Mouse (Mus musculus) MEL (cell line): ENCODE results near the gene Ppp2r2c. TPM values are rescaled to one million over a fixed set of nuclear protein-coding genes. Genes with fewer than 3 reads are reported as not detected.

Experiments
- DNase-seq: peaks from one replicate; pipeline ENCODE4 v3.0.0; 2011; ENCODE audit warnings: low read depth, low spot score
- H3K27ac ChIP-seq: 2 replicates; pipeline ENCODE4 v1.5.1; 2012; ENCODE audit warnings: low read depth, mild to moderate bottlenecking, control low read depth, low read length, moderate library complexity; ENCODE audit not compliant: control insufficient read depth
- H3K27me3 ChIP-seq, 2 experiments: fragments of 150-350 bp in 1 of 2; sonication (generic) in 1 of 2; 2 replicates each; pipeline ENCODE4 v1.6.1; 2012; ENCODE audit warnings: low read length in 2 of 2, mild to moderate bottlenecking in 2 of 2, improper control_type of control experiment in 1 of 2, moderate library complexity in 1 of 2; ENCODE audit not compliant: insufficient read depth in 2 of 2, control insufficient read depth in 1 of 2
- H3K36me3 ChIP-seq, 2 experiments: 2 replicates each; pipeline ENCODE4 v1.6.1; 2012 to 2014; ENCODE audit warnings: low read length in 2 of 2, improper control_type of control experiment in 1 of 2, inconsistent platforms in 1 of 2, mild to moderate bottlenecking in 1 of 2; ENCODE audit not compliant: insufficient read depth in 2 of 2, control insufficient read depth in 1 of 2
- H3K4me1 ChIP-seq, 2 experiments: fragments of 150-350 bp in 1 of 2; sonication (generic) in 1 of 2; 2 replicates each; pipeline ENCODE4 v1.6.1; 2012; ENCODE audit warnings: low read length in 2 of 2, improper control_type of control experiment in 1 of 2, mild to moderate bottlenecking in 1 of 2; ENCODE audit not compliant: insufficient read depth in 2 of 2, control insufficient read depth in 1 of 2
- H3K4me3 ChIP-seq, 2 experiments: fragments of 150-350 bp in 1 of 2; sonication (generic) in 1 of 2; 2 replicates each; pipeline ENCODE4 v1.5.1; 2012; ENCODE audit warnings: low read depth in 2 of 2, low read length in 2 of 2, mild to moderate bottlenecking in 2 of 2, moderate library complexity in 2 of 2, control low read depth in 1 of 2, improper control_type of control experiment in 1 of 2; ENCODE audit not compliant: control insufficient read depth in 1 of 2, insufficient read depth in 1 of 2
- H3K79me2 ChIP-seq: 2 replicates; pipeline ENCODE4 v1.6.1; 2012; ENCODE audit warnings: mild to moderate bottlenecking, low read length, moderate library complexity; ENCODE audit not compliant: control insufficient read depth, poor library complexity, insufficient read depth
- H3K9ac ChIP-seq: 2 replicates; pipeline ENCODE4 v1.6.1; 2012; ENCODE audit warnings: low read depth, mild to moderate bottlenecking, control low read depth, low read length, moderate library complexity; ENCODE audit not compliant: control insufficient read depth, poor library complexity, severe bottlenecking
- H3K9me3 ChIP-seq: fragments of 150-350 bp; sonication (generic); replicated peaks from 2 replicates; pipeline ENCODE4 v1.6.1; 2012; ENCODE audit warnings: mild to moderate bottlenecking, low read length, improper control_type of control experiment, moderate library complexity; ENCODE audit not compliant: insufficient read depth
- BHLHE40 ChIP-seq: IDR thresholded peaks from 2 replicates; pipeline ENCODE4 v1.6.1; 2012; ENCODE audit warnings: low read depth, mild to moderate bottlenecking, inconsistent platforms, low read length, improper control_type of control experiment, borderline replicate concordance
- CHD1 ChIP-seq: IDR thresholded peaks from 2 replicates; pipeline ENCODE4 v1.6.1; 2012; ENCODE audit warnings: low read depth, mild to moderate bottlenecking, inconsistent platforms, low read length, improper control_type of control experiment
- CHD2 ChIP-seq: IDR thresholded peaks from 2 replicates; pipeline ENCODE4 v1.6.1; 2011; ENCODE audit warnings: low read length, improper control_type of control experiment
- CTCF ChIP-seq, 3 experiments: IDR thresholded peaks in 2 of 3; conservative IDR thresholded peaks in 1 of 3; 2 replicates each; pipeline ENCODE4 v1.5.1; 2011 to 2012; ENCODE audit warnings: low read length in 3 of 3, low read depth in 2 of 3, mild to moderate bottlenecking in 2 of 3, improper control_type of control experiment in 1 of 3, inconsistent platforms in 1 of 3, mixed read lengths in 1 of 3, moderate library complexity in 1 of 3; ENCODE audit not compliant: control insufficient read depth in 1 of 3, insufficient read depth in 1 of 3, poor library complexity in 1 of 3, severe bottlenecking in 1 of 3
- E2F4 ChIP-seq: IDR thresholded peaks from 2 replicates; pipeline ENCODE4 v1.6.1; 2011; ENCODE audit warnings: low read depth, low read length, improper control_type of control experiment, borderline replicate concordance
- ELF1 ChIP-seq: IDR thresholded peaks from 2 replicates; pipeline ENCODE4 v1.6.1; 2014; ENCODE audit warnings: low read depth, mild to moderate bottlenecking, inconsistent platforms, low read length, improper control_type of control experiment, moderate library complexity
- EP300 ChIP-seq, 2 experiments: IDR thresholded peaks; 2 replicates each; pipeline ENCODE4 v1.6.1; 2011; ENCODE audit warnings: improper control_type of control experiment in 2 of 2, low read length in 2 of 2, low read depth in 1 of 2, mild to moderate bottlenecking in 1 of 2
- ETS1 ChIP-seq: IDR thresholded peaks from 2 replicates; pipeline ENCODE4 v1.6.1; 2012; ENCODE audit warnings: low read depth, mild to moderate bottlenecking, inconsistent platforms, low read length, improper control_type of control experiment, moderate library complexity
- GABPA ChIP-seq: IDR thresholded peaks from 2 replicates; pipeline ENCODE4 v1.6.1; 2012; ENCODE audit warnings: low read depth, mild to moderate bottlenecking, inconsistent platforms, low read length, improper control_type of control experiment, moderate library complexity
- GATA1 ChIP-seq: IDR thresholded peaks from 2 replicates; pipeline ENCODE4 v1.6.1; 2011; ENCODE audit warnings: low read depth, low read length, improper control_type of control experiment
- HCFC1 ChIP-seq: IDR thresholded peaks from 2 replicates; pipeline ENCODE4 v1.6.1; 2012; ENCODE audit warnings: low read depth, mild to moderate bottlenecking, inconsistent platforms, low read length, improper control_type of control experiment, moderate library complexity
- JUND ChIP-seq: IDR thresholded peaks from 2 replicates; pipeline ENCODE4 v1.6.1; 2011; ENCODE audit warnings: low read depth, mild to moderate bottlenecking, improper control_type of control experiment, low read length
- KAT2A ChIP-seq: conservative IDR thresholded peaks from 2 replicates; pipeline ENCODE4 v1.6.1; 2012; ENCODE audit warnings: low read depth, low read length, improper control_type of control experiment, inconsistent platforms
- MAFK ChIP-seq: IDR thresholded peaks from 2 replicates; pipeline ENCODE4 v1.6.1; 2011; ENCODE audit warnings: low read depth, mild to moderate bottlenecking, low read length, improper control_type of control experiment, borderline replicate concordance
- MAX ChIP-seq: IDR thresholded peaks from 2 replicates; pipeline ENCODE4 v1.6.1; 2011; ENCODE audit warnings: low read length, improper control_type of control experiment
- MAZ ChIP-seq: IDR thresholded peaks from 2 replicates; pipeline ENCODE4 v1.6.1; 2012; ENCODE audit warnings: low read depth, mild to moderate bottlenecking, inconsistent platforms, low read length, improper control_type of control experiment
- MEF2A ChIP-seq: IDR thresholded peaks from 2 replicates; pipeline ENCODE4 v1.6.1; 2014; ENCODE audit warnings: low read depth, mild to moderate bottlenecking, inconsistent platforms, low read length, improper control_type of control experiment; ENCODE audit not compliant: poor library complexity, insufficient replicate concordance, severe bottlenecking; ENCODE audit errors: extremely low read depth
- MXI1 ChIP-seq: IDR thresholded peaks from 2 replicates; pipeline ENCODE4 v1.6.1; 2011; ENCODE audit warnings: mild to moderate bottlenecking, low read depth, low read length, improper control_type of control experiment
- MYB ChIP-seq: IDR thresholded peaks from 2 replicates; pipeline ENCODE4 v1.6.1; 2011; ENCODE audit warnings: mild to moderate bottlenecking, low read depth, low read length, improper control_type of control experiment
- MYC ChIP-seq: IDR thresholded peaks from 2 replicates; pipeline ENCODE4 v1.6.1; 2011; ENCODE audit warnings: low read depth, mild to moderate bottlenecking, low read length, improper control_type of control experiment, moderate library complexity
- NELFE ChIP-seq: IDR thresholded peaks from 2 replicates; pipeline ENCODE4 v1.6.1; 2011; ENCODE audit warnings: low read depth, low read length, improper control_type of control experiment
- NRF1 ChIP-seq: IDR thresholded peaks from 2 replicates; pipeline ENCODE4 v1.6.1; 2014; ENCODE audit warnings: low read depth, mild to moderate bottlenecking, inconsistent platforms, low read length, improper control_type of control experiment, moderate library complexity; ENCODE audit not compliant: poor library complexity, insufficient read depth, severe bottlenecking
- POLR2A ChIP-seq, 2 experiments: IDR thresholded peaks; 2 replicates each; pipeline ENCODE4 v1.6.1; 2011 to 2012; ENCODE audit warnings: low read length in 2 of 2, mild to moderate bottlenecking in 2 of 2, control low read depth in 1 of 2, improper control_type of control experiment in 1 of 2, low read depth in 1 of 2, moderate library complexity in 1 of 2; ENCODE audit not compliant: control insufficient read depth in 1 of 2, insufficient read depth in 1 of 2, poor library complexity in 1 of 2
- POLR2AphosphoS2 ChIP-seq: IDR thresholded peaks from 2 replicates; pipeline ENCODE4 v1.6.1; 2011; ENCODE audit warnings: low read length, improper control_type of control experiment
- POLR2AphosphoS5 ChIP-seq: IDR thresholded peaks from 2 replicates; pipeline ENCODE4 v1.6.1; 2012; ENCODE audit warnings: low read depth, borderline replicate concordance, mild to moderate bottlenecking, inconsistent platforms, low read length, moderate library complexity, mixed read lengths
- RAD21 ChIP-seq: IDR thresholded peaks from 2 replicates; pipeline ENCODE4 v1.6.1; 2011; ENCODE audit warnings: mild to moderate bottlenecking, low read depth, low read length, improper control_type of control experiment
- RCOR1 ChIP-seq: IDR thresholded peaks from 2 replicates; pipeline ENCODE4 v1.6.1; 2012; ENCODE audit warnings: low read depth, mild to moderate bottlenecking, inconsistent platforms, low read length, improper control_type of control experiment
- SMC3 ChIP-seq: IDR thresholded peaks from 2 replicates; pipeline ENCODE4 v1.6.1; 2011; ENCODE audit warnings: low read depth, low read length, improper control_type of control experiment
- TAL1 ChIP-seq: IDR thresholded peaks from 2 replicates; pipeline ENCODE4 v1.6.1; 2012; ENCODE audit warnings: mild to moderate bottlenecking, inconsistent platforms, low read length, moderate library complexity, mixed read lengths
- TBP ChIP-seq: IDR thresholded peaks from 2 replicates; pipeline ENCODE4 v1.8.0; 2011; ENCODE audit warnings: low read depth, low read length, improper control_type of control experiment
- TCF12 ChIP-seq: IDR thresholded peaks from 2 replicates; pipeline ENCODE4 v1.6.1; 2014; ENCODE audit warnings: low read depth, mild to moderate bottlenecking, inconsistent platforms, low read length, improper control_type of control experiment, moderate library complexity
- UBTF ChIP-seq: IDR thresholded peaks from 2 replicates; pipeline ENCODE4 v1.6.1; 2012; ENCODE audit warnings: low read depth, mild to moderate bottlenecking, inconsistent platforms, low read length, improper control_type of control experiment, moderate library complexity, borderline replicate concordance; ENCODE audit not compliant: insufficient read depth
- USF1 ChIP-seq: IDR thresholded peaks from 2 replicates; pipeline ENCODE4 v1.6.1; 2014; ENCODE audit warnings: low read depth, mild to moderate bottlenecking, inconsistent platforms, low read length, improper control_type of control experiment, moderate library complexity
- USF2 ChIP-seq, 2 experiments: IDR thresholded peaks; 2 replicates each; pipeline ENCODE4 v1.6.1; 2011 to 2012; ENCODE audit warnings: improper control_type of control experiment in 2 of 2, low read length in 2 of 2, borderline replicate concordance in 1 of 2, inconsistent platforms in 1 of 2, low read depth in 1 of 2, mild to moderate bottlenecking in 1 of 2; ENCODE audit not compliant: insufficient read depth in 1 of 2
- ZC3H11A ChIP-seq: IDR thresholded peaks from 2 replicates; pipeline ENCODE4 v1.6.1; 2012; ENCODE audit warnings: low read depth, mild to moderate bottlenecking, inconsistent platforms, low read length, improper control_type of control experiment
- ZKSCAN1 ChIP-seq: IDR thresholded peaks from 2 replicates; pipeline ENCODE4 v1.6.1; 2012; ENCODE audit warnings: low read depth, mild to moderate bottlenecking, inconsistent platforms, low read length, improper control_type of control experiment, moderate library complexity
- ZMIZ1 ChIP-seq: IDR thresholded peaks from 2 replicates; pipeline ENCODE4 v1.6.1; 2012; ENCODE audit warnings: low read depth, mild to moderate bottlenecking, inconsistent platforms, low read length, improper control_type of control experiment, moderate library complexity
- ZNF384 ChIP-seq: IDR thresholded peaks from 2 replicates; pipeline ENCODE4 v1.6.1; 2012; ENCODE audit warnings: low read depth, mild to moderate bottlenecking, inconsistent platforms, low read length, improper control_type of control experiment
- polyA plus RNA-seq, 2 experiments: library from polyadenylated mRNA; stranded (reverse) in 1 of 2; unstranded in 1 of 2; fragments of >175 nt in 1 of 2; fragments of >200 nt in 1 of 2; gene quantifications; 2 replicates each; pipeline versions ENCODE4 v1.2.1 to v1.2.4; 2012; ENCODE audit warnings: low replicate concordance in 2 of 2, low read depth in 1 of 2; ENCODE audit not compliant: insufficient read length in 2 of 2, insufficient read depth in 1 of 2, missing spikeins in 1 of 2
- total RNA-seq: library from RNA; depleted of rRNA; stranded (reverse); fragments of 300-350 nt; gene quantifications from 2 replicates; pipeline ENCODE4 v1.2.3, GENCODE M21; 2012

Ppp2r2c gene
- total and polyA plus RNA-seq, 3 experiments, result not detected

DNA sequence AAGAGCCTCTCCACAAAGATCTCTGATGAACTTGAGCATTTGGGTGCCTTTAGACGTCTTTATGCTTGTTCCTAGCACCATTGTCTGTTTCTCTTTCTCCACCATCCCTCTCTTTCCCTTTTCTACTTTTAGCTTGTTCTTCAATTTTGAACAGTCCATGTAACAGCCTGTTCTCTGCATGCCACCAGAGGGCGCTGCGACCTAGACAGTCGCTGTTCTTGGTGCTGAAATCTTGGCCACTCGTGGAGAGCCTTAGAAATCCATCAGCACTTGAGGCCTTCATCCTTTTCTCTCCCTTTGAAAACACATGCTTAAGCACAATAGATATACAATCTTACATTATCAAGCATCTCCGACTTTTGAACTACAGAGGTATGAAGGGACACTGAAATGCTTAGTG is 32.4 kb upstream of the Ppp2r2c start:
- no peaks in the 10 kb centered on the region for H3K79me2 ChIP-seq
- no peaks in the 10 kb centered on the region for H3K27me3 ChIP-seq
- no peaks in the 10 kb centered on the region for H3K9me3 ChIP-seq
- no peaks in the 10 kb centered on the region for H3K36me3 ChIP-seq
- H3K9ac ChIP-seq, result no peak overlapping the region
- peaks cover 0 to under 1% of the 10 kb centered on the region in 2 experiments; a peak in 1 of 4 replicates for H3K4me1 ChIP-seq
- H3K27ac ChIP-seq, result no peak overlapping the region
- DNase-seq, result peak; percentile 85
- no peak overlapping the region for H3K4me3 ChIP-seq
- no peak for TF ChIP-seq MEF2A
- TF ChIP-seq JUND, result no peak
- no peak for TF ChIP-seq MYB
- no peak for TF ChIP-seq ELF1
- no peak for TF ChIP-seq MYC
- TF ChIP-seq POLR2AphosphoS2, result no peak
- TF ChIP-seq EP300 (IDR thresholded peaks at IDR 0.05; ENCODE audit: low read depth in 1 of 2, low read length in 2 of 2), result no peak
- TF ChIP-seq USF2 (IDR thresholded peaks at IDR 0.05; ENCODE audit: borderline replicate concordance in 1 of 2, insufficient read depth in 1 of 2, low read depth in 1 of 2, low read length in 2 of 2), result no peak
- no peak for TF ChIP-seq NELFE
- TF ChIP-seq TBP, result 0 out of 2 replicates have a peak, but pooled peaks have one; percentile 37
- TF ChIP-seq MAFK, result no peak
- no peak for TF ChIP-seq TCF12
- TF ChIP-seq BHLHE40, result no peak
- TF ChIP-seq ZC3H11A, result peak; percentile 42; the same call in 1 of the 2 replicates
- no peak for TF ChIP-seq TAL1
- peak; percentile 61 for TF ChIP-seq HCFC1
- TF ChIP-seq RCOR1, result no peak
- no peak for TF ChIP-seq UBTF
- no peak for TF ChIP-seq CHD2
- TF ChIP-seq SMC3, result peak; percentile 90
- peak; percentile 83 for TF ChIP-seq MXI1
- no peak for TF ChIP-seq NRF1
- TF ChIP-seq GABPA, result no peak
- TF ChIP-seq RAD21, result peak; percentile 68
- no peak for TF ChIP-seq ETS1
- TF ChIP-seq KAT2A, result no peak
- no peak for TF ChIP-seq E2F4
- no peak for TF ChIP-seq ZKSCAN1
- TF ChIP-seq MAZ, result no peak
- no peak for TF ChIP-seq ZMIZ1
- no peak for TF ChIP-seq CHD1
- TF ChIP-seq GATA1, result no peak
- TF ChIP-seq MAX, result peak; percentile 26
- no peak for TF ChIP-seq USF1
- TF ChIP-seq POLR2AphosphoS5, result no peak
- peak; percentile 98 to 99 (median 99) for TF ChIP-seq CTCF (IDR thresholded peaks at IDR 0.05 in 2 of 3, conservative IDR thresholded peaks at IDR 0.05 in 1 of 3; ENCODE audit: control insufficient read depth in 1 of 3, insufficient read depth in 1 of 3, low read depth in 2 of 3, low read length in 3 of 3, poor library complexity in 1 of 3, severe bottlenecking in 1 of 3)
- TF ChIP-seq ZNF384, result no peak
- no peak for TF ChIP-seq POLR2A (IDR thresholded peaks at IDR 0.05; ENCODE audit: control insufficient read depth in 1 of 2, insufficient read depth in 1 of 2, low read depth in 1 of 2, low read length in 2 of 2, poor library complexity in 1 of 2)
